Mouse (Mus musculus) neural tube, embryonic 12.5 days (tissue): ENCODE data around the gene Ak3. TPM values are rescaled to one million over a fixed set of nuclear protein-coding genes. Genes with fewer than 3 reads are reported as not detected.

Experiments
- ATAC-seq: fragments of 200-750 bp; cut with Nextera tagmentation; 2 replicates; pipeline ENCODE4 v1.8.0; 2017; ENCODE audit warnings: low read depth, mild to moderate bottlenecking, moderate TSS enrichment, moderate library complexity; ENCODE audit not compliant: low FRiP score
- H3K27ac ChIP-seq: fragments of 300-500 bp; sonication (generic); 2 replicates; pipeline ENCODE4 v1.5.1; 2016
- H3K27me3 ChIP-seq: fragments of 300-500 bp; sonication (generic); replicated peaks from 2 replicates; pipeline ENCODE4 v1.6.1; 2016; ENCODE audit warnings: mild to moderate bottlenecking
- H3K36me3 ChIP-seq: fragments of 300-500 bp; sonication (generic); 2 replicates; pipeline ENCODE4 v1.6.1; 2016; ENCODE audit warnings: mild to moderate bottlenecking
- H3K4me1 ChIP-seq: fragments of 300-500 bp; sonication (generic); 2 replicates; pipeline ENCODE4 v1.6.1; 2016
- H3K4me2 ChIP-seq: fragments of 300-500 bp; sonication (generic); replicated peaks from 2 replicates; pipeline ENCODE4 v1.6.1; 2016; ENCODE audit warnings: mild to moderate bottlenecking
- H3K4me3 ChIP-seq: fragments of 300-500 bp; sonication (generic); 2 replicates; pipeline ENCODE4 v1.5.1; 2016
- H3K9ac ChIP-seq: fragments of 300-500 bp; sonication (generic); 2 replicates; pipeline ENCODE4 v1.6.1; 2016; ENCODE audit warnings: mild to moderate bottlenecking
- H3K9me3 ChIP-seq: fragments of 300-500 bp; sonication (generic); 2 replicates; pipeline ENCODE4 v1.6.1; 2016; ENCODE audit warnings: mild to moderate bottlenecking
- WGBS: fragments of 180-500 bp; shearing (Covaris S2); methylation state at CpG from one replicate; pipeline ENCODE4 v1.1.7; 2016; 5-methylcytosine and 5-hydroxymethylcytosine counted together
- polyA plus RNA-seq: library from polyadenylated mRNA; unstranded; fragments of >200 nt; fragmentation: Nextera tagmentation; extraction: Ambion mirVana; gene quantifications from 2 replicates; pipeline ENCODE4 v1.2.1, GENCODE M21; 2016

Ak3 gene
- polyA plus RNA-seq, 1 experiment from 2014 or later = 66.3 TPM

DNA sequence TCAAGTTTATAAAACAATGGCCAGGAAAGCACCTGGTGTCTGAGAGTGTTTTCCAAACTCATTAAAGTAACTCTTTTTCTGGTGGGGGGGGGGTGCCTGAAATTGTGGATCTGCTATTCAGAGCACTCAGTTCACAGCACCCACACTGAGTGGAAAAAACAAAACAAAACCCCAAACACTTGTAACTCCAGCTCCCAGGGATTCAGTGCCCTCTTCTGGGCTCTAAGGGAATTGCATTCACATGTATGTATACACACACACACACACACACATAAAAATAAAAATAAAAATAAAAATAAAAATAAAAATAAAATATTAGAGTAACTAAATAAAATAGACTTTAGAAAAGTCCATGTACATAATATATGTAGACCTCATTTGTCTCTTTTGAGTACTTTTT is 8.4 kb downstream of the Ak3 start:
- H3K4me3 ChIP-seq = no peak overlapping the region
- H3K9ac ChIP-seq = no peak overlapping the region
- H3K27ac ChIP-seq = no peak overlapping the region
- no peaks in the 10 kb centered on the region for H3K27me3 ChIP-seq
- H3K9me3 ChIP-seq = 0 out of 2 replicates have a peak, but pooled peaks cover 4% of the 10 kb centered on the region
- peaks cover 17% of the 10 kb centered on the region; the same call in 1 of the 2 replicates for H3K36me3 ChIP-seq
- no peak for ATAC-seq
- H3K4me2 ChIP-seq = no peak overlapping the region
- peaks cover 4% of the 10 kb centered on the region; the same call in 1 of the 2 replicates for H3K4me1 ChIP-seq

DNA sequence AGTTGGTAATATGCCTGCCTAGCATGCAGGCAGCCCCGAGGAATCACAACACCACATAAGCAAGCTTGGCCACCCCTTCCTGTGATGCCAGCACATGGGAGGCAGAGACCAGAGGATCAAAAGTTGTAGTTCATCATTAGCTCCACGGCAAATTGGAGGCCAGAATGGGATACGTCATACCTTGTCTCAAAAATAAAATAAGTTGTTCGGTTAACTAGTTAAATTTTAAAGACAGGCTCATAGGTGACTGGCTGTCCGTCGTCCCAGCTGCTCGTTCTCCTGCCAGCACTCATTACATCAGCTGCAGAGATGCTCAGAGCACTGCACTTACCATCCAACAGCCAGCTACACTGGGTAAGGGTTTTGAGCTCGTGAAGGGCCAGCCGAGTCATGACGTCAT is 10.2 kb downstream of the Ak3 start:
- Histone ChIP-seq H3K27me3 (no peaks in the 10 kb centered on the region), H3K27ac (no peak overlapping the region), H3K9ac (no peak overlapping the region), H3K9me3 (0 out of 2 replicates have a peak, but pooled peaks cover 4% of the 10 kb centered on the region), H3K4me3 (no peak overlapping the region), H3K36me3 (peaks cover 22% of the 10 kb centered on the region), H3K4me2 (no peak overlapping the region), H3K4me1 (no peaks in the 10 kb centered on the region; the same call in 1 of the 2 replicates)
- 95% methylated on average over 10 of the region's 10 CpGs for WGBS
- no peak for ATAC-seq

DNA sequence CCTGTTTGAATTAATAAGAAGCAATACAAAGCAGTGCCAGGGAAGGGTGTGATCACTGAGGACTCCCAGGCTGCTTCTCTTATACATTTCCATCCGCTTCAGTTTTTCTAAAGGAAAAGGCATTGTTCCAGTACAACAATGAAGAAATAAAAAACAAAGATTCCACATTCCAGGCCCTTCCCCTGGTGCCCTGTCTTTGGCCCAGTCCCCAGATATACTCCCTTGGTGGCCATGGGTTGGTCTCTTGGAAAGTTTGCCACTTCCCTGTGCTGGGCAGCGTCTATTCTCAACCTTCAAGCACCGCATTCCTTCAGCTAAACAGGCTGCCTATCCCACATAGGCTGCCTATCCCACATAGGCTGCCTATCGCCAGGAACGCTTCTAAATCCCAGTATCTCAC is 10.7 kb downstream of the Ak3 start:
- WGBS = 92% methylated on average over 5 of the region's 5 CpGs
- no peak for ATAC-seq
- H3K9me3 ChIP-seq = 0 out of 2 replicates have a peak, but pooled peaks cover 4% of the 10 kb centered on the region
- H3K4me1 ChIP-seq = no peaks in the 10 kb centered on the region
- H3K36me3 ChIP-seq = peaks cover 22% of the 10 kb centered on the region
- H3K27ac ChIP-seq = no peak overlapping the region
- no peak overlapping the region for H3K9ac ChIP-seq
- H3K4me2 ChIP-seq = no peak overlapping the region
- H3K4me3 ChIP-seq = no peak overlapping the region
- no peaks in the 10 kb centered on the region for H3K27me3 ChIP-seq

DNA sequence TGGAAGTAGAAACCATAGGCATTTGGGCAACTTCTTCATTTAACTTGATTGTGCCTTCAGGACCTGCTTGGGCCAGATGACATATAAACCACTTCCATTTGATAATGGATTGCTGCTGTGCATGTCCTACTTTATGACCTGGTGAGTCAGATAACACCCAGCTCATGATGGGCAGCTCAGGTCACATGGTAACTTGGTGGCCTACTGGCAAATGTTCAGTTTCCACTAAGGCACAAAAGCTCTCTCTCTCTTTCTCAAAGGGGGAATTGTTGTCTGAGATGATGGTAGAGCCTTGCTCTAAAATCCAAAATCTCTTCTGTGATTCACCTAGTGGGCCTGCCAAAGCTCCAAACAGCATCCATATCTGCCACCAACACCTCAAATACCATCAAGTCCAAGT is 15.1 kb downstream of the Ak3 start:
- ATAC-seq = no peak
- no peaks in the 10 kb centered on the region for H3K27me3 ChIP-seq
- H3K27ac ChIP-seq = no peak overlapping the region
- no peak overlapping the region for H3K9ac ChIP-seq
- no peaks in the 10 kb centered on the region for H3K9me3 ChIP-seq
- H3K36me3 ChIP-seq = peaks cover 26% of the 10 kb centered on the region
- no peaks in the 10 kb centered on the region for H3K4me1 ChIP-seq
- H3K4me2 ChIP-seq = no peak overlapping the region
- H3K4me3 ChIP-seq = no peak overlapping the region

DNA sequence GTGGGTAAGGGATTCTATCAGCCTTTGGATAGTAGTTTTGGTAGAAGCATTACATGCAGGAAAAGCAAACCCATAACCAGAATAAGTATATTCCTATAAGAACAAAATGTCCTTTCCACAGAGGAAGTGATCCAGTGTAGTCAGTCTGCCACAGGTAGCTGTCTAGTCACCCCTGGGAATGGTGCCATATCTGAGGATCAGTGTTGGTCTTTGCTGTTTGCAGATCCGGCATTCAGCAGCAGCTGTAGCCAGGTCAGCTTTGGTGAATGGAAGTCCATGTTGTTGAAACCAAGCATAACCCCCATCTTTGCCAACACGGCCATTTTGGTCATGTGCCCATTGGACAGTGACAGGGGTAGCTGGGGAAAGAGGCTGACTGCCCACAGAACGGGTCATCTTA is 16.0 kb downstream of the Ak3 start:
- peaks cover 25% of the 10 kb centered on the region for H3K36me3 ChIP-seq
- no peak overlapping the region for H3K9ac ChIP-seq
- H3K27ac ChIP-seq = no peak overlapping the region
- no peaks in the 10 kb centered on the region for H3K4me1 ChIP-seq
- no peak overlapping the region for H3K4me3 ChIP-seq
- WGBS = 97% methylated on average over 3 of the region's 3 CpGs
- H3K27me3 ChIP-seq = no peaks in the 10 kb centered on the region
- H3K9me3 ChIP-seq = no peaks in the 10 kb centered on the region
- ATAC-seq = no peak
- H3K4me2 ChIP-seq = no peak overlapping the region

DNA sequence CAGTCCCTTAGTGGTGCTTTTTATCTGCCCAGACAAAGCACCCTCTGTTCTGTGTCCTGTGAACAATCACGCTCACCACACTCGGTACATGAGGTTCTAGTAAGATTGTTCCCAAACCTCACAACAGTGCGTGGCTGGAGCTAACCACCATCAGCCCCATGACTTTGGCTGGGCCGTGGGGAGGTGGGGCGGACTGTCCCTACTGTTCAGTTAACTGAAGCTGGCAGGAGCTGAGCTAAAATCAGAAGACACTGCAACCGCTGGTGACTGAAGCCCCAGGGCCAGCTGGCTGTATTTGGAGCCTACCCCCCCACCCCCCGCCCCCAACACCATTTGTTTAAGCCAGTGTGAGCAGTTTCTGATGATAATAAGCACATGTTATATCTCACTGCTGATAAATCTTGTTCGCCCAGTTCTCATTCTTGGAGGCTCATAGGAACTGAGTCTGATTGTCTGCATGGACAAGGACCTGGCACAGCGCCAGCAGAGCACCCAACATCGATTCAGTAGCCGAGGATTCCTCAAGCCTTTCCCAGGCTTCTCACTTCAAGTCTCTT is 23.3 kb downstream of the Ak3 start:
- H3K4me2 ChIP-seq = no peak overlapping the region
- no peak overlapping the region for H3K4me3 ChIP-seq
- no peaks in the 10 kb centered on the region for H3K27me3 ChIP-seq
- H3K36me3 ChIP-seq = peaks cover 53% of the 10 kb centered on the region
- WGBS = 73% methylated on average over 11 of the region's 11 CpGs
- no peaks in the 10 kb centered on the region for H3K9me3 ChIP-seq
- ATAC-seq = no peak
- peaks cover 8% of the 10 kb centered on the region; the same call in 1 of the 2 replicates for H3K4me1 ChIP-seq
- no peak overlapping the region for H3K27ac ChIP-seq
- H3K9ac ChIP-seq = no peak overlapping the region

DNA sequence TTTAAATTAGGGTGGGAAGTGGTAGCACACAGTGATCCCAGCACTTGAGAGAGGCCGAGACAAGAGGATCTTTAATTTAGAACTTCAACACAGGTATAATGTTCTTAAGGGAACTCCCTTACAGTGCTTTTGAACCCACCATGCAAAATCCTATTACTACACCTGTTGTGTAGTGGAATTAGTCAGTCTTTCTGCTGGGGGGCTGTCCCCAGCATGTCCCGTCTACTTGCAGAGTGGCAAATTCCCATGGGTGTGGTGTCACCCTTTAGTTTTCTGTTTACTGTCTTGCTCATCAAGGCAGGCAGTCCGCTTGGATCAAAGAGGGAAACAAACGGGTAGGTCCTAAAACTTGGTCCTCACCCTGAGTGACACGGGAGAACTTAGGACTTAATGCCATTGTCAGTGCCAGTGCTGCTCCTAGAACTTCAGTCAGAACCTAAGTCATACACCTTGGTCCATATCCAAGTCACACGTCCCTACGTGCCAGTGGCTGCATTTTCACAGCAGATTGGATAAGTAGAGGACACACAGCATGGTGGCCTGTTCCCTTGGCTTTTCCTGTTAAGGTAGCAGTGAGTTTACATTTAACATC is 25.9 kb downstream of the Ak3 start:
- Histone ChIP-seq H3K27ac (no peak overlapping the region), H3K36me3 (peaks cover 66% of the 10 kb centered on the region), H3K9ac (no peak overlapping the region), H3K4me3 (no peak overlapping the region), H3K9me3 (no peaks in the 10 kb centered on the region), H3K4me2 (no peak overlapping the region), H3K27me3 (no peaks in the 10 kb centered on the region), H3K4me1 (peaks cover 8% of the 10 kb centered on the region; the same call in 1 of the 2 replicates)
- 95% methylated on average over 7 of the region's 7 CpGs for WGBS
- no peak for ATAC-seq

DNA sequence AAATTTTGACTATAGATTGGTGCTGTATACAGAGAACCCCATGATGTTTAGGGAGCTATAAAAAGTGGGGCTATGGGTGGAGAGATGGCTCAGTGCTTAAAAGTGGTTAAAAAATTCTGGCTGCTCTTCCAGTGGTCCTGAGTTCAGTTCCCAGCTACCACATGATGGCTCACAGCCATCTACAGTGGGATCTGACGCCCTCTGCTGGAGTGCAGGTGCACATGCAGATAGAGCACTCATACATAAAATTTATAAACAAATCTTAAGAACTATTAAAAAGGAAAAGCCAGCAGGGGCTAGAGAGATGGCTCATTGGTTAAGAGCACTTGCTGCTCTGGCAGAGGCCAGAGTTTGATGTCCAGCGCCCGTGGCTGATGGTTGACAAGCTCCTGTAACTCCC is 28.1 kb downstream of the Ak3 start:
- ATAC-seq = no peak
- Histone ChIP-seq H3K4me3 (no peak overlapping the region), H3K9me3 (no peaks in the 10 kb centered on the region), H3K27ac (no peak overlapping the region), H3K4me1 (peaks cover 8% of the 10 kb centered on the region; the same call in 1 of the 2 replicates), H3K27me3 (no peaks in the 10 kb centered on the region), H3K9ac (no peak overlapping the region), H3K36me3 (peaks cover 56% of the 10 kb centered on the region), H3K4me2 (no peak overlapping the region)
- WGBS = 96% methylated on average over 3 of the region's 3 CpGs

DNA sequence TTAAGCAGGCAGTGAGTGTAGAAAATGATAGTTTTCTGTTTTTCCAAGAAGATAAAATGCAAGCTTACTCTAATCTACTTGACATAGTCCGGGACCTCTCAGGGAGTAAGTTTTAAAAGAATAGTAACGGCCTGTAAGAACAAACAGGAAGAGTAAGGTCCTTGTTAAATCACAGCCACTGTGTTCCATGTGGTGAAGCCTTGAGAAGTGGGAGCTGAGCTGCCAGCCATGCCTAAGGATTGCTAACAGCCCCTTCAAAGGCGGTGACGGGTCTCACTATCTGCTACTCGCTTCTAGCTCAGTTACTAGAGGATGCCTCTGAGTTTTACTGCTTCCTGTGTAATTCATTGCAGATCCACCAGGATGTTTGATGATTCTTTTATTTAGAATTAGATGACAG is 31.0 kb downstream of the Ak3 start:
- Histone ChIP-seq H3K4me2 (no peak overlapping the region), H3K27ac (no peak overlapping the region), H3K4me1 (no peaks in the 10 kb centered on the region), H3K36me3 (peaks cover 61% of the 10 kb centered on the region), H3K27me3 (no peaks in the 10 kb centered on the region), H3K9me3 (no peaks in the 10 kb centered on the region), H3K9ac (no peak overlapping the region), H3K4me3 (no peak overlapping the region)
- whole genome bisulfite sequencing = 73% methylated on average over 5 of the region's 5 CpGs
- no peak for ATAC-seq

DNA sequence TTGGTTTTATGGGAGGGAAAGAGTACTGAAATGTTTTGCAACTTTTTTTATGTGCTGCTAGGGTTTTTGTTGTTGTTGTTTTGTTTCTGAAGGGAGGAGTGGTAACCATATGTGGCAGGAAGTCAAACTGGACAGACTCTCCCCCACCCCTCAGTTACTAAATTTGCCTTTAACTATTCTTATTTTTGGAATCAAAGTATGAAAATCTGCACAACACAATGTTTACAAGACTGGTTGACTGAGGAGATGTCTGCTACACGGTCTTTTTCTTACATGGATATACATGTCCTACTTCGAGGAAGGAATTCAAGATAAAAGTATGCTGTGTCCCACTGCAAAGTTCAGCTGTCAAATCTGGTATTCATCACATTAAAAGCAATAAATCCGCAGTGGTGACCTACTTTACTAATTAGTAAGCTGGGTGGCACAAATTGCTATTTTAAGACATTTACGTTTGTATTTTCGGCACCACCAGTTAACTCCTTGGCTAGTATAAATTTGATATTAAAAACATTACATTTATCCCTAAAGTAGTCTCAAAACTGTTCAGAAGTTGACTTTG is 31.5 kb downstream of the Ak3 start:
- 86% methylated on average over 5 of the region's 5 CpGs for WGBS
- Histone ChIP-seq H3K27me3 (no peaks in the 10 kb centered on the region), H3K4me2 (no peak overlapping the region), H3K9ac (no peak overlapping the region), H3K27ac (no peak overlapping the region), H3K9me3 (no peaks in the 10 kb centered on the region), H3K4me1 (no peaks in the 10 kb centered on the region), H3K36me3 (peaks cover 60% of the 10 kb centered on the region), H3K4me3 (no peak overlapping the region)
- no peak for ATAC-seq

DNA sequence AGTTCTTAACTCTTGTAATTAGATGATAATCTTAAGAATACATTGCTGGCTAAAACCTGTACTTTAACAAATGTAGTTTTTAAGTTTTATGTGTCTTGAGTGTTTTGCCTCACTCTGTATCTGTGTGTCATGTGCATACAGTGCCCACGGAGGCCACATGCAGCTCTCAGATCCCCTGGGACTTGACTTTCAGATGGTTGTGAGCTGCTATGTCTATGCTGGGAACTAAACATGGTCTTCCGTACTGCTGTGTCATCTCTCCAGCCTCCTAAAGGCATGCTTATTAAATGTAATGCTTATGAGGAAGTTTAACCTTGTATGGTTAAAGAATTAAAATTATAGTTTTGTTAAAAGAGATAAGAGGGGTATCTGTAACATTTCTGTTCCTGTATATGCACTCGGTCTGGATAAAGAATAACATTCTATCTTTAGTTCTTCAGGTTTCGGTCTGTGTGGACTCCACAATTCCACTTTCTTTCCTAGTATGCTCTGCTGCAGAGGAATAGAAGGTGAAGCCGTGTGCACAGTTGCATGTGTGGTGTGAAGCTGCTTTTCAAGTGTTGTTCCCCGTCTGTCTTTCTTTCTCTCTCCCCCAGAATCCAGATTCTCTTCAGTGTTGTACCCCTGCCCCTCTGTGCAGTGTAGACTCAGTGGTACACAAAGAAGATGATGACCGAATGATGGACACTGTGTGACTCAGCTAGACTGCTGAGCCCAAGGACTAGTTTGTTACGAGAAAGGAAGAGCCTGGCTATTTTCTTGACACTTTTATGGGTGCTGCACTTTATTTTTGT is 32.2 kb downstream of the Ak3 start:
- H3K9ac ChIP-seq = no peak overlapping the region
- no peak for ATAC-seq
- H3K4me3 ChIP-seq = no peak overlapping the region
- WGBS = 81% methylated on average over 8 of the region's 8 CpGs
- H3K4me1 ChIP-seq = no peaks in the 10 kb centered on the region
- H3K27me3 ChIP-seq = no peaks in the 10 kb centered on the region
- no peak overlapping the region for H3K27ac ChIP-seq
- H3K9me3 ChIP-seq = no peaks in the 10 kb centered on the region
- H3K36me3 ChIP-seq = peaks cover 63% of the 10 kb centered on the region
- H3K4me2 ChIP-seq = no peak overlapping the region

DNA sequence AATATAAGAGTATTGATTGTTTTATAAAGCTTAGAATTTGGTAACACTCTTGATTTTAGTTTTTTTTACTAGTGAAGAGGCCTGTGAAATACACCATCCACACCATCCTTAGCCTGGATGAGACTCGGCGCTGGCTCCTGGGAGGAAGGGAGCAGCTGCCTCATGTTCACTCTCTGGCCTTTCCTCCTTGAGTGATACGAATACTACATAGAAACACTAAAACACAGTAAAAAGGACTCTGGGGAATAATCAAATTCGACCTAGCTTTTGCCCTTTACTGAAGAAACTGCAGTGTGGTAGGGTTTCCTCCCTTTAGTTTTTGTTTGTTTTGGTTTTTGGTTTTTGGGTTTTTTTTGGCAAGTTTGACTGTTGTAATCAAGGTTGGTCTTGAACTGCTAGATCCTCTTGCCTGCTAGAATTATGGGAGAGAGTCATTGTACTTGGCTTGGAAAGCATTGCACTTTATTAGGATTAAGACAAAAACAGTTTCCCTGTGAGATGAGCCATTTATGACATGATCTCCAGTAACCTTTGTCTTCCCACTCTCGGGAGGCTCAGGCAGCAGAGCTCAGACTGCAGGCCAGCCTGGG is 33.2 kb downstream of the Ak3 start:
- H3K4me2 ChIP-seq = no peak overlapping the region
- H3K9ac ChIP-seq = no peak overlapping the region
- no peak overlapping the region for H3K4me3 ChIP-seq
- H3K36me3 ChIP-seq = peaks cover 53% of the 10 kb centered on the region
- no peaks in the 10 kb centered on the region for H3K4me1 ChIP-seq
- H3K9me3 ChIP-seq = no peaks in the 10 kb centered on the region
- H3K27ac ChIP-seq = no peak overlapping the region
- ATAC-seq = no peak
- 72% methylated on average over 5 of the region's 5 CpGs for WGBS
- H3K27me3 ChIP-seq = no peaks in the 10 kb centered on the region
